Mouse (Mus musculus) thymus, adult 2 months (tissue): ENCODE data around the gene Ccdc71l.

Experiments used
- CTCF ChIP-seq: fragments of 200-500 bp; IDR thresholded peaks from 2 replicates; pipeline ENCODE4 v1.5.1; 2012; ENCODE audit warnings: mild to moderate bottlenecking, control low read depth, low read length, moderate library complexity, borderline replicate concordance; ENCODE audit not compliant: control insufficient read depth, poor library complexity, insufficient read depth; ENCODE audit errors: extremely low read depth
- POLR2A ChIP-seq: fragments of 200-500 bp; IDR thresholded peaks from 2 replicates; pipeline ENCODE4 v1.6.1; 2012; ENCODE audit warnings: mild to moderate bottlenecking, low read length, control low read depth, moderate library complexity; ENCODE audit not compliant: control insufficient read depth, poor library complexity, insufficient read depth; ENCODE audit errors: extremely low read depth

- TF ChIP-seq CTCF, result no peak
- TF ChIP-seq POLR2A, result no peak
Observed at GRCm38 (mm10) chr12:32380457-32380856, 2.0 kb downstream of the Ccdc71l start.
